Mouse (Mus musculus): ENCODE data around the gene Zc3h13. TPM values are rescaled to one million over a fixed set of nuclear protein-coding genes. Genes with fewer than 3 reads are reported as not detected.

Gene Zc3h13
- polyA plus RNA-seq, 1 experiment from 2014 or later, result 26.5 TPM

- no peaks in the 10 kb centered on the region for H3K9me3 ChIP-seq (ENCODE audit: control insufficient read depth, low read length)
- no peak overlapping the region for H3K27ac ChIP-seq (replicated peaks; ENCODE audit: low read depth, low read length)
- 77% methylated on average over 5 of the region's 5 CpGs for WGBS
- H3K4me2 ChIP-seq (ENCODE audit: low read depth, low read length), result no peak overlapping the region
- ATAC-seq (ENCODE audit: low read depth) (no peak), DNase-seq (ENCODE audit: low spot score) (no peak)
- no peak overlapping the region for H3K4me3 ChIP-seq (ENCODE audit: low read depth, low read length)
- H3K9ac ChIP-seq (ENCODE audit: low read depth, low read length), result no peak overlapping the region
- H3K36me3 ChIP-seq (ENCODE audit: control insufficient read depth, insufficient read depth, low read length), result peaks cover 29% of the 10 kb centered on the region
- H3K4me1 ChIP-seq (ENCODE audit: control insufficient read depth, insufficient read depth, low read length), result no peaks in the 10 kb centered on the region
- H3K27me3 ChIP-seq (replicated peaks; ENCODE audit: control insufficient read depth, insufficient read depth, low read length), result no peaks in the 10 kb centered on the region
These were observed 61.9 kb downstream of the Zc3h13 start for GRCm38 (mm10) chr14:75346041-75346440.

GRCm38 (mm10) chr14:75351626-75352025 is 67.5 kb downstream of the Zc3h13 start:
- Histone ChIP-seq H3K4me1 (ENCODE audit: control insufficient read depth, insufficient read depth, low read length) (no peaks in the 10 kb centered on the region), H3K9me3 (ENCODE audit: control insufficient read depth, low read length) (no peaks in the 10 kb centered on the region), H3K9ac (ENCODE audit: low read depth, low read length) (no peak overlapping the region), H3K27me3 (replicated peaks; ENCODE audit: control insufficient read depth, insufficient read depth, low read length) (no peaks in the 10 kb centered on the region), H3K4me3 (ENCODE audit: low read depth, low read length) (no peak overlapping the region), H3K36me3 (ENCODE audit: control insufficient read depth, insufficient read depth, low read length) (no peaks in the 10 kb centered on the region), H3K4me2 (ENCODE audit: low read depth, low read length) (no peak overlapping the region), H3K27ac (replicated peaks; ENCODE audit: low read depth, low read length) (no peak overlapping the region)
- DNase-seq (ENCODE audit: low spot score), result no peak
- ATAC-seq (ENCODE audit: low read depth), result no peak
- 40% methylated on average over 4 of the region's 4 CpGs for WGBS

- Histone ChIP-seq H3K9ac (ENCODE audit: low read depth, low read length) (no peak overlapping the region), H3K36me3 (ENCODE audit: control insufficient read depth, insufficient read depth, low read length) (no peaks in the 10 kb centered on the region), H3K9me3 (ENCODE audit: control insufficient read depth, low read length) (no peaks in the 10 kb centered on the region), H3K27me3 (replicated peaks; ENCODE audit: control insufficient read depth, insufficient read depth, low read length) (no peaks in the 10 kb centered on the region), H3K4me3 (ENCODE audit: low read depth, low read length) (no peak overlapping the region), H3K4me1 (ENCODE audit: control insufficient read depth, insufficient read depth, low read length) (no peaks in the 10 kb centered on the region), H3K27ac (replicated peaks; ENCODE audit: low read depth, low read length) (no peak overlapping the region), H3K4me2 (ENCODE audit: low read depth, low read length) (no peak overlapping the region)
- no peak for DNase-seq (ENCODE audit: low spot score)
- ATAC-seq (ENCODE audit: low read depth), result no peak
- WGBS, result 63% methylated on average over 6 of the region's 6 CpGs
These were observed 79.1 kb downstream of the Zc3h13 start for GRCm38 (mm10) chr14:75363316-75363715.

- H3K9me3 ChIP-seq (ENCODE audit: control insufficient read depth, low read length), result no peaks in the 10 kb centered on the region
- no peak overlapping the region for H3K27ac ChIP-seq (replicated peaks; ENCODE audit: low read depth, low read length)
- ATAC-seq (ENCODE audit: low read depth), result no peak
- DNase-seq (ENCODE audit: low spot score), result no peak
- WGBS, result 78% methylated on average over 9 of the region's 9 CpGs
- H3K27me3 ChIP-seq (replicated peaks; ENCODE audit: control insufficient read depth, insufficient read depth, low read length), result no peaks in the 10 kb centered on the region
- H3K4me1 ChIP-seq (ENCODE audit: control insufficient read depth, insufficient read depth, low read length), result no peaks in the 10 kb centered on the region
- H3K9ac ChIP-seq (ENCODE audit: low read depth, low read length), result no peak overlapping the region
- no peak overlapping the region for H3K4me3 ChIP-seq (ENCODE audit: low read depth, low read length)
- H3K4me2 ChIP-seq (ENCODE audit: low read depth, low read length), result no peak overlapping the region
- no peaks in the 10 kb centered on the region for H3K36me3 ChIP-seq (ENCODE audit: control insufficient read depth, insufficient read depth, low read length)
These were observed 81.3 kb downstream of the Zc3h13 start for GRCm38 (mm10) chr14:75365301-75366035.

GRCm38 (mm10) chr14:75366741-75367140 is 82.6 kb downstream of the Zc3h13 start:
- no peak overlapping the region for H3K4me3 ChIP-seq (ENCODE audit: low read depth, low read length)
- no peaks in the 10 kb centered on the region for H3K9me3 ChIP-seq (ENCODE audit: control insufficient read depth, low read length)
- H3K4me2 ChIP-seq (ENCODE audit: low read depth, low read length), result no peak overlapping the region
- H3K4me1 ChIP-seq (ENCODE audit: control insufficient read depth, insufficient read depth, low read length), result no peaks in the 10 kb centered on the region
- ATAC-seq (ENCODE audit: low read depth) (no peak), DNase-seq (ENCODE audit: low spot score) (peak; percentile 81)
- no peaks in the 10 kb centered on the region for H3K27me3 ChIP-seq (replicated peaks; ENCODE audit: control insufficient read depth, insufficient read depth, low read length)
- H3K27ac ChIP-seq (replicated peaks; ENCODE audit: low read depth, low read length), result no peak overlapping the region
- no peaks in the 10 kb centered on the region for H3K36me3 ChIP-seq (ENCODE audit: control insufficient read depth, insufficient read depth, low read length)
- H3K9ac ChIP-seq (ENCODE audit: low read depth, low read length), result no peak overlapping the region
- 28% methylated on average over 11 of the region's 11 CpGs for WGBS

DNA sequence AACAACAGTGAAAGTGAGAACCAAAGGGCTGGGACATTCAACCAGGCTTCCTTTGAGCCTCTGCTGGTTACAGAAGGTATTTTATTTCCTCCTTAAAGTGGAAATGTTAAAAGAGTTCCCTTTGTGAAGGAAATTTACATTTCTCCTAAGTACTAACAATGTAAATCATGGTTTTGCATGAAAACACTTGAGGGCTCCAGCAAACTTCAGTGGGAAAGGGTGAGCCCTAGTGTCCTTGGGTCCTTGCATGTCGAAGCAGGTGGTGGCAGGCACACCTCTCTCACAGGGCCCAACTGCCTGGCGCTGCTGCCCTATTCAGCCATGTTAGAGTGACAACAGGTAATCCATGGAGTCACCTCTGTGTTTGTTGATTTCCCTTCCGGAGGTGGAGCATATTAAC is 83.3 kb downstream of the Zc3h13 start:
- ATAC-seq (ENCODE audit: low read depth), result no peak
- DNase-seq (ENCODE audit: low spot score), result no peak
- Histone ChIP-seq H3K4me2 (ENCODE audit: low read depth, low read length) (no peak overlapping the region), H3K36me3 (ENCODE audit: control insufficient read depth, insufficient read depth, low read length) (no peaks in the 10 kb centered on the region), H3K9ac (ENCODE audit: low read depth, low read length) (no peak overlapping the region), H3K9me3 (ENCODE audit: control insufficient read depth, low read length) (no peaks in the 10 kb centered on the region), H3K27ac (replicated peaks; ENCODE audit: low read depth, low read length) (no peak overlapping the region), H3K4me1 (ENCODE audit: control insufficient read depth, insufficient read depth, low read length) (no peaks in the 10 kb centered on the region), H3K27me3 (replicated peaks; ENCODE audit: control insufficient read depth, insufficient read depth, low read length) (no peaks in the 10 kb centered on the region), H3K4me3 (ENCODE audit: low read depth, low read length) (no peak overlapping the region)
- 36% methylated on average over 3 of the region's 3 CpGs for WGBS

DNA sequence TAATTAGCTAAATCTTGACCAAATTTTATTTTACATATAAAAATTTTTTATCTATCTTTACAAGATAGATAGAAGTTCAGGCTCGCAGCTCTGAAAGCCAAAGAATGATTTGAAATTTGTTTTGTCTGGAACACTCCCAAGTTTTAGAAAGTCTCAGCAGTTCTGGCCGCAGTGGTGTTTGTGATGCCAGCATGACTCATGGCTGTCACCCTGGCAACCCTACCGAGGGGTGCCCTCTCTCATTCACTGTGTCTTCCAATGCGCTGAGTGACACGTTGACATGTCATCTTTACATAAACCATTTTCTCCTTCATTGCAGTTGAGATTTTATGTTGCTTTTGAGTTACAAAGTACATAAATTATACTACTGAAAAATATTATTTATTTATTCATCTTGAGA is 85.7 kb downstream of the Zc3h13 start:
- ATAC-seq (ENCODE audit: low read depth), result no peak
- Histone ChIP-seq H3K9me3 (ENCODE audit: control insufficient read depth, low read length) (no peaks in the 10 kb centered on the region), H3K4me3 (ENCODE audit: low read depth, low read length) (no peak overlapping the region), H3K27me3 (replicated peaks; ENCODE audit: control insufficient read depth, insufficient read depth, low read length) (no peaks in the 10 kb centered on the region), H3K36me3 (ENCODE audit: control insufficient read depth, insufficient read depth, low read length) (no peaks in the 10 kb centered on the region), H3K4me1 (ENCODE audit: control insufficient read depth, insufficient read depth, low read length) (no peaks in the 10 kb centered on the region), H3K4me2 (ENCODE audit: low read depth, low read length) (no peak overlapping the region), H3K9ac (ENCODE audit: low read depth, low read length) (no peak overlapping the region), H3K27ac (replicated peaks; ENCODE audit: low read depth, low read length) (no peak overlapping the region)
- WGBS, result 77% methylated on average over 5 of the region's 5 CpGs
- no peak for DNase-seq (ENCODE audit: low spot score)

DNA sequence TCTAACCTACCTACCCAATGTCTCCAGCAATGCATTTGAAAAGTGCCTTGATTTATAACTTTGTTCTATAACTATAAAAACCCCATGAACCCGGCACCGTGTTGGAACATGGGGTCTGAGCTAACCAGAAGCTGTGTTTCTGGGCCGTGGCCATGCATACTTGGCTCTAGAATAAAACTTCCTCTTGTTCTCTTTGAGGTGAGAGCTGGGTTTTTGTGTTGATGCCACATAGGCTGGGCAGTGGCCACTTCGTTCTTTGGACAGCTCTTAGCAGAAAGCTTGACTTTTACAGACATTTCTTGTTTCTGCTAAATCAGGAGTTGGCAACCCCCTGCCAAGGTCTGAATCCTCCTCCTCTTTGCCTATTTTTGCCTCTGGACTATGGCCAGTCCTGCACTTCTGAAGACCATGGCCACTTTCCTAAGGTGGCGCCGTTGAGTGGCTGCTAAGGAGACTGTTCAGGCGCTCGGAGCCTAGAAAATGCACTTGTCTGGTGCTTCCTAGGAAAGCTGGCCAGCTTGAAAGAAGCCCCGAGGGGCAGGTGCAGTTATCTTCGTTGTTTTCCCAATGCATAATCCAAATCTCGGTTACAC is 90.9 kb downstream of the Zc3h13 start:
- Histone ChIP-seq H3K4me1 (ENCODE audit: control insufficient read depth, insufficient read depth, low read length) (no peaks in the 10 kb centered on the region), H3K36me3 (ENCODE audit: control insufficient read depth, insufficient read depth, low read length) (no peaks in the 10 kb centered on the region), H3K27ac (replicated peaks; ENCODE audit: low read depth, low read length) (no peak overlapping the region), H3K9ac (ENCODE audit: low read depth, low read length) (no peak overlapping the region), H3K9me3 (ENCODE audit: control insufficient read depth, low read length) (no peaks in the 10 kb centered on the region), H3K4me3 (ENCODE audit: low read depth, low read length) (no peak overlapping the region), H3K27me3 (replicated peaks; ENCODE audit: control insufficient read depth, insufficient read depth, low read length) (no peaks in the 10 kb centered on the region), H3K4me2 (ENCODE audit: low read depth, low read length) (no peak overlapping the region)
- WGBS, result 70% methylated on average over 11 of the region's 11 CpGs
- DNase-seq (ENCODE audit: low spot score) (no peak), ATAC-seq (ENCODE audit: low read depth) (no peak)

DNA sequence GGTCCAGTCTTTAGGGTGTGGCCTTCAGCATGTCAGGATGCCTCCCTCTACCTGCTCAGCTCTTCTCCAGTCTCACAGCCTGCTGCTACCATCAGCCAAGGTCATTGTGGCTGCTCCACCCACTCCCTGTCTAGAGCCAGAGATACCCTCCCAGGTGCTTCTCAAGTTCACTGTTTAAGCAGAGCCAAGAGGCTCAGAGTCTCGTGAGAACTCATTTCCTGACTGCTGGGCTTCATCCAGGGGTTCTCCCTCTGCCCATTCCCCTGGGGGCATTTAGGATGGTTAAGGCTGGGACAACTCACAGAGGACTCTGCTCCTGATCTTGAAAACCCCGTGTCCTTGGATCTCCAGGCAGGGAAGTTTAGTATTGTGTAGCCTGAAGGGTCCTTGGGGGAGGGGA is 92.1 kb downstream of the Zc3h13 start:
- Histone ChIP-seq H3K9ac (ENCODE audit: low read depth, low read length) (no peak overlapping the region), H3K27me3 (replicated peaks; ENCODE audit: control insufficient read depth, insufficient read depth, low read length) (no peaks in the 10 kb centered on the region), H3K4me2 (ENCODE audit: low read depth, low read length) (no peak overlapping the region), H3K4me1 (ENCODE audit: control insufficient read depth, insufficient read depth, low read length) (no peaks in the 10 kb centered on the region), H3K27ac (replicated peaks; ENCODE audit: low read depth, low read length) (no peak overlapping the region), H3K9me3 (ENCODE audit: control insufficient read depth, low read length) (no peaks in the 10 kb centered on the region), H3K36me3 (ENCODE audit: control insufficient read depth, insufficient read depth, low read length) (no peaks in the 10 kb centered on the region), H3K4me3 (ENCODE audit: low read depth, low read length) (no peak overlapping the region)
- ATAC-seq (ENCODE audit: low read depth) (peak; percentile 60; the same call in 1 of the 2 replicates), DNase-seq (ENCODE audit: low spot score) (peak; percentile 8)
- WGBS, result 17% methylated on average over 2 of the region's 2 CpGs
